Mouse (Mus musculus): ENCODE data around the gene Pde4d. TPM values are rescaled to one million over a fixed set of nuclear protein-coding genes. Genes with fewer than 3 reads are reported as not detected.
A peak's percentile ranks its signal among the peaks of the same experiment; 100 is the strongest.

Gene Pde4d
- polyA plus RNA-seq, 1 experiment from 2014 or later = 9.8 TPM

GRCm38 (mm10) chr13:109808946-109809345 is 1359.2 kb downstream of the Pde4d start:
- Histone ChIP-seq H3K4me1 (peaks cover 7% of the 10 kb centered on the region; the same call in 1 of the 2 replicates), H3K4me3 (no peak overlapping the region), H3K27me3 (ENCODE audit: poor library complexity, severe bottlenecking) (no peaks in the 10 kb centered on the region), H3K36me3 (replicated peaks) (no peaks in the 10 kb centered on the region), H3K9me3 (no peaks in the 10 kb centered on the region), H3K27ac (no peak overlapping the region)
- no peak for DNase-seq (ENCODE audit: extremely low spot score, low spot score)
- 93% methylated on average over 7 of the region's 7 CpGs for WGBS

- Histone ChIP-seq H3K9me3 (no peaks in the 10 kb centered on the region), H3K27me3 (ENCODE audit: poor library complexity, severe bottlenecking) (no peaks in the 10 kb centered on the region), H3K27ac (no peak overlapping the region), H3K4me1 (peaks cover 7% of the 10 kb centered on the region; the same call in 1 of the 2 replicates), H3K4me3 (no peak overlapping the region), H3K36me3 (replicated peaks) (no peaks in the 10 kb centered on the region)
- WGBS = 89% methylated on average over 4 of the region's 4 CpGs
- DNase-seq (ENCODE audit: extremely low spot score, low spot score) = no peak
These were observed 1359.9 kb downstream of the Pde4d start for GRCm38 (mm10) chr13:109809646-109810045.

DNA sequence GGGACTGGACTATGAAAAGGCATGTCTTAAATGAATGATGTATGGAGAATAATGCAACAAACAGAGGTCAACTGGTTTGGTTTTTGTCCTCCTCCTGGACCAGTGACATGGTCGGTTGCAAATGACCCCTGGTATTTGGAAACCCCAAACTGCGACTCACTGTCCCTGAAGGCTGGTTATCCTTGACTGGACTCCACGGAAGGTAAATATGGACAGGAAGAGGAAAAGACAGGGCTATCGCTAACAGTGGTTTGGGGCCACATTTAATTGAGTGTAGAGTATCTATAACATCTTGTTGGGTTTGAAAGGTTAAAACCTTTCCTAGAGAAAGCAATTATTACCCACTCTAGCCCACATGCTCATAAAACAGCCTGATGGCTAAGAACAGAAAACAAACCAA is 1364.2 kb downstream of the Pde4d start:
- no peak overlapping the region for H3K4me3 ChIP-seq
- 91% methylated on average over 4 of the region's 4 CpGs for WGBS
- H3K27ac ChIP-seq = no peak overlapping the region
- H3K4me1 ChIP-seq = no peaks in the 10 kb centered on the region
- no peak for DNase-seq (ENCODE audit: extremely low spot score, low spot score)
- H3K36me3 ChIP-seq (replicated peaks) = no peaks in the 10 kb centered on the region
- no peaks in the 10 kb centered on the region for H3K9me3 ChIP-seq
- no peaks in the 10 kb centered on the region for H3K27me3 ChIP-seq (ENCODE audit: poor library complexity, severe bottlenecking)

GRCm38 (mm10) chr13:109819071-109819470 is 1369.3 kb downstream of the Pde4d start:
- Histone ChIP-seq H3K27ac (no peak overlapping the region), H3K36me3 (replicated peaks) (no peaks in the 10 kb centered on the region), H3K4me1 (peaks cover 47% of the 10 kb centered on the region), H3K27me3 (ENCODE audit: poor library complexity, severe bottlenecking) (no peaks in the 10 kb centered on the region), H3K4me3 (no peak overlapping the region), H3K9me3 (no peaks in the 10 kb centered on the region)
- DNase-seq (ENCODE audit: extremely low spot score, low spot score) = no peak
- WGBS = 91% methylated on average over 3 of the region's 3 CpGs

- whole genome bisulfite sequencing = 75% methylated on average over 3 of the region's 3 CpGs
- Histone ChIP-seq H3K27me3 (ENCODE audit: poor library complexity, severe bottlenecking) (no peaks in the 10 kb centered on the region), H3K4me3 (no peak overlapping the region), H3K27ac (no peak overlapping the region), H3K4me1 (peaks cover 58% of the 10 kb centered on the region), H3K36me3 (replicated peaks) (no peaks in the 10 kb centered on the region), H3K9me3 (no peaks in the 10 kb centered on the region)
- no peak for DNase-seq (ENCODE audit: extremely low spot score, low spot score)
These were observed 1370.4 kb downstream of the Pde4d start for GRCm38 (mm10) chr13:109820141-109820540.

DNA sequence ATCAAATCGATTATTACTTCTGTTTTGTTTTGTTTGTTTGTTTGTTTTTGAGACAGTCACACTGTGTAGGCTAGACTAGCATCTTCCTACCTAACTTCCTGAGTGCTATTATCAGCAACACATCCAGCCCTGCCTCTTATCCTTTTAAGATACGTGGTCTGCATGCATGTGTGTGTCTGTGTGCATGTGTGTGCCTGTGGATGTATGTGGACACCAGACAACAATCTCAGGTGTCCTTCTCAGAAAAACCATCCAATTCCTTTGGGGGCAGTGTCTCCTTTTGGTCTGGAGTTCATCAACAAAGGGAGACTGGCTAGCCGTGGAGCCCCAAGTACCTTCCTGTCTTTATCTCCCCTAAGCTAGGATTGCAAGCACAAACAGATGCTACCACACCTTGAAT is 1371.1 kb downstream of the Pde4d start:
- DNase-seq (ENCODE audit: extremely low spot score, low spot score) = no peak
- no peak overlapping the region for H3K4me3 ChIP-seq
- 72% methylated on average over 3 of the region's 3 CpGs for WGBS
- H3K9me3 ChIP-seq = no peaks in the 10 kb centered on the region
- H3K36me3 ChIP-seq (replicated peaks) = no peaks in the 10 kb centered on the region
- no peaks in the 10 kb centered on the region for H3K27me3 ChIP-seq (ENCODE audit: poor library complexity, severe bottlenecking)
- peak overlapping the region; percentile 89 for H3K27ac ChIP-seq
- H3K4me1 ChIP-seq = peaks cover 58% of the 10 kb centered on the region

DNA sequence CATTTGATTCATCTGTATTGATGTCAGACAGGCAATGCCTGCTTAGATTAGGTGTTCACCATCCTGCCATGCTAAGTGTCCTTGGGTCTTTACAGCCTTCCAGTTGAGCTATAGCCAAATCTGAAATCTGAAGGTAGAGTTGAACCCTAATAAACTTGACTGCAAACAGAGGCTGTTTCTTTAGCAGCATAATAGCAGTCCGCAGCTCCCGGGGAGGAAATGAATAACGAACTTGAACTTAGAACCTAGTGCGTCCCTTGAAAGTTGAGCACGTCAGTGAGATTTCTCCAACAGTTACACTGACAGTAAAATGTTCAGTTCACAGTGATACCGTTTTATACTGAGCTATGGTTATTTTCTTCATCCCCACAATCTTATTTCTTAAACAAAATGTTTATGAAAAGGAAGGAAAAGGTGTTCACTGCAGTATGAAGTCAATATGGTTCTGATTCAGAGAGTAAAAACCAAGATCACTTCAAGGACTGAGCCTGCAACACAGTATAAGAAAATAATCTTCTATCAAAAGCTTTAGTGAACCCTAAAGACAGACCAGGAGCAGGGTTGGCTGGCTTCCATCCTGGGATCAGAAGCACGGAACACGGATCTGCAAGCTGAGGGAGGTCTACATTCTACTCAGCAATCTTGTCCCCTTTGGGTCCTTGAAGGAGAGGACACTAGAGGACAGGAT is 1372.1 kb downstream of the Pde4d start:
- Histone ChIP-seq H3K36me3 (replicated peaks) (no peaks in the 10 kb centered on the region), H3K4me3 (peak overlapping the region; percentile 45), H3K27ac (peak overlapping the region; percentile 89), H3K9me3 (no peaks in the 10 kb centered on the region), H3K4me1 (peaks cover 58% of the 10 kb centered on the region), H3K27me3 (ENCODE audit: poor library complexity, severe bottlenecking) (no peaks in the 10 kb centered on the region)
- DNase-seq (ENCODE audit: extremely low spot score, low spot score) = no peak
- 26% methylated on average over 8 of the region's 8 CpGs for WGBS

DNA sequence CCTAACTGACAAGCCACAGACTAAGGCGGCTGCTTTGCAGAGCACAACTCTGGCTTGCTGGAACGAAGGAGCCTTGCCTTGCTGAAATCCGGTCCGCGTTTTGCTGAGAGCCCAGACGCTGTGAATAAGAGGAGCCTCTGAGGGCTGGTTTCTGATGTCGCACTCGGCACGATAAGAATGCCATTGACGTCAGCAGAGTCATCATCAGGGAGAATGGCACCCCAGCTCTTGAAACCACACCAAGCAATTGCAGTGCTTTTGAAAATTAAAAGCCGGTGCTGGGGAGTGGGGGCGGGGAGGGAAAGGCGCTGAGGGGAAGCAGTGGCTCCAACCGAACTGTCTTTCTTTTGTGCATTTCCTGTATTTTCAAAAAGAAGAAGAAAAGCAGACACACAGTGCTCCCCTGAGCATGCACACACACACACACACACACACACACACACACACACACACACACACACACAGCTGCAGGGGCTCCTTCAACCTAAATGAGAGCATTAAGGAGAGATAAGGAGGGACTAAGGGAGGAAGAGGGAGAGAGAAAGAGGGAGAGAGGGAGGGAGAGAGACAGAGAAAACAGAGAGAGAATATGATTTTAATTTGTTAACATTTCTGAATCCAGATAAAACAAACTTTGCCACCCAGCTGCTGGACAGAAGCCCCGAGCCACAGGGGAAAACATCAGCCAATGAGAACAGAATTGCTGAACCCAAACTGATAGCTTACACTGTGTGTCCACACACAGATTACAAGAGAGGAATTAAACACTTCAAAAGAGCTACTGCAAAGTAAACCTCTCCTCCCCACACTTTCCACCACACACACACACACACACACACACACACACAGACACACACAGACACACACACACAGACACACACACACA is 1372.9 kb downstream of the Pde4d start:
- peak overlapping the region; percentile 89 for H3K27ac ChIP-seq
- no peaks in the 10 kb centered on the region for H3K9me3 ChIP-seq
- peaks cover 58% of the 10 kb centered on the region for H3K4me1 ChIP-seq
- WGBS = under 1% methylated on average over 15 of the region's 15 CpGs
- H3K4me3 ChIP-seq = peak overlapping the region; percentile 45
- H3K27me3 ChIP-seq (ENCODE audit: poor library complexity, severe bottlenecking) = no peaks in the 10 kb centered on the region
- H3K36me3 ChIP-seq (replicated peaks) = no peaks in the 10 kb centered on the region
- DNase-seq (ENCODE audit: extremely low spot score, low spot score) = peak; percentile 95

DNA sequence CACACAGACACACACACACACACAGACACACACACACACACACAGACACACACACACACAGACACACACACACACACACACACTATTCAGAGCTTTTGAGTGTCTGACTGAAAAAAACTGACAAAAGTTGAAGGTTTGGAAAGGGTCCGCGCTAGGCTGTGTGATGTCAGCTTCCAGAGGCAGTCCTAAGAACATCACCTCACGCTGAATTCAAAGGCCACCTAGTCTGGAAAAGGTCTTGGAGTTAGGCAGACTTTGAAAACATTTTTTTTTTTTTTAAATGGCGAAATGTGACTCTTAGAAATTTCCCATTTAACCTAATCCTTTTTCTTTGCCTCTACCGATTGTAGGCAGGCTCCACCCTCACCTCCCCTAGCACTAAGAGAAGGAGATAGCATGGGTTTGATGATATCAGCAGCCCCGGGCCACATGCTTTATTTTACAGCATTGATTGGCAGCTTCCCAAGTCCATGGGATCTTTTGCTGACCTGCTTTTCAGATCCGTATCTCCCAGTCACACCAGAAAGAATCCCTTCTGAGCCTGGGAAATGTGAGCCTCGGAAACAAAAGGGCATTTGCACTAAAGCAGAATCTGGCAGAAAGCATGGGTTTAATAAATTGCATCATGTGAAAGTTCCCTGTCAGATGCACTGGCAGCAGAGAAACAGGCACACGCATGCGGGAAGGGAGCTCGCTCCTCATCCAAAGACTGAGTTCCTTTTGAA is 1373.7 kb downstream of the Pde4d start:
- no peaks in the 10 kb centered on the region for H3K27me3 ChIP-seq (ENCODE audit: poor library complexity, severe bottlenecking)
- DNase-seq (ENCODE audit: extremely low spot score, low spot score) = peak; percentile 32
- H3K27ac ChIP-seq = peak overlapping the region; percentile 89
- peaks cover 58% of the 10 kb centered on the region for H3K4me1 ChIP-seq
- no peaks in the 10 kb centered on the region for H3K36me3 ChIP-seq (replicated peaks)
- 32% methylated on average over 11 of the region's 11 CpGs for WGBS
- no peaks in the 10 kb centered on the region for H3K9me3 ChIP-seq
- H3K4me3 ChIP-seq = peak overlapping the region; percentile 45

GRCm38 (mm10) chr13:109825891-109826290 is 1376.1 kb downstream of the Pde4d start:
- no peaks in the 10 kb centered on the region for H3K36me3 ChIP-seq (replicated peaks)
- H3K4me3 ChIP-seq = no peak overlapping the region
- no peaks in the 10 kb centered on the region for H3K9me3 ChIP-seq
- peaks cover 43% of the 10 kb centered on the region for H3K4me1 ChIP-seq
- DNase-seq (ENCODE audit: extremely low spot score, low spot score) = no peak
- H3K27ac ChIP-seq = no peak overlapping the region
- WGBS = 85% methylated on average over 6 of the region's 6 CpGs
- no peaks in the 10 kb centered on the region for H3K27me3 ChIP-seq (ENCODE audit: poor library complexity, severe bottlenecking)

GRCm38 (mm10) chr13:109827341-109827740 is 1377.6 kb downstream of the Pde4d start:
- Histone ChIP-seq H3K4me1 (peaks cover 28% of the 10 kb centered on the region), H3K27ac (no peak overlapping the region), H3K9me3 (no peaks in the 10 kb centered on the region), H3K4me3 (no peak overlapping the region), H3K36me3 (replicated peaks) (no peaks in the 10 kb centered on the region), H3K27me3 (ENCODE audit: poor library complexity, severe bottlenecking) (no peaks in the 10 kb centered on the region)
- DNase-seq (ENCODE audit: extremely low spot score, low spot score) = no peak
- WGBS = 89% methylated on average over 6 of the region's 6 CpGs

GRCm38 (mm10) chr13:109827909-109828308 is 1378.2 kb downstream of the Pde4d start:
- WGBS = 89% methylated on average over 3 of the region's 3 CpGs
- no peaks in the 10 kb centered on the region for H3K36me3 ChIP-seq (replicated peaks)
- no peak overlapping the region for H3K4me3 ChIP-seq
- H3K27me3 ChIP-seq (ENCODE audit: poor library complexity, severe bottlenecking) = no peaks in the 10 kb centered on the region
- DNase-seq (ENCODE audit: extremely low spot score, low spot score) = no peak
- no peaks in the 10 kb centered on the region for H3K9me3 ChIP-seq
- H3K4me1 ChIP-seq = peaks cover 22% of the 10 kb centered on the region
- no peak overlapping the region for H3K27ac ChIP-seq

All from forebrain, embryonic 10.5 days (tissue).